Mouse (Mus musculus) limb, embryonic 15.5 days (tissue): ENCODE results near the gene Znrf3. TPM values are rescaled to one million over a fixed set of nuclear protein-coding genes. Genes with fewer than 3 reads are reported as not detected.

Experiments used
- ATAC-seq: fragments of 200-750 bp; cut with Nextera tagmentation; 2 replicates; pipeline ENCODE4 v1.8.0; 2017; ENCODE audit warnings: low read depth, moderate TSS enrichment; ENCODE audit not compliant: insufficient number of reproducible peaks, low FRiP score, low TSS enrichment
- H3K27ac ChIP-seq: fragments of 300-500 bp; sonication (generic); 2 replicates; pipeline ENCODE4 v1.5.1; 2015; ENCODE audit warnings: moderate library complexity, mild to moderate bottlenecking, inconsistent platforms
- H3K27me3 ChIP-seq: fragments of 300-500 bp; sonication (generic); 2 replicates; pipeline ENCODE4 v1.6.1; 2015; ENCODE audit warnings: inconsistent platforms
- H3K36me3 ChIP-seq: fragments of 300-500 bp; sonication (generic); 2 replicates; pipeline ENCODE4 v1.6.1; 2015; ENCODE audit warnings: inconsistent platforms
- H3K4me1 ChIP-seq: fragments of 300-500 bp; sonication (generic); 2 replicates; pipeline ENCODE4 v1.6.1; 2015; ENCODE audit warnings: inconsistent platforms
- H3K4me2 ChIP-seq: fragments of 300-500 bp; sonication (generic); 2 replicates; pipeline ENCODE4 v1.6.1; 2015; ENCODE audit warnings: mild to moderate bottlenecking, inconsistent platforms
- H3K4me3 ChIP-seq: fragments of 300-500 bp; sonication (generic); 2 replicates; pipeline ENCODE4 v1.5.1; 2015; ENCODE audit warnings: mild to moderate bottlenecking, inconsistent platforms
- H3K9ac ChIP-seq: fragments of 300-500 bp; sonication (generic); 2 replicates; pipeline ENCODE4 v1.6.1; 2015; ENCODE audit warnings: inconsistent platforms
- H3K9me3 ChIP-seq: fragments of 300-500 bp; sonication (generic); 2 replicates; pipeline ENCODE4 v1.6.1; 2016; ENCODE audit warnings: inconsistent platforms
- WGBS: fragments of 180-500 bp; shearing (Covaris S2); methylation state at CpG from one replicate; pipeline ENCODE4 v1.1.7; 2015; 5-methylcytosine and 5-hydroxymethylcytosine counted together
- polyA plus RNA-seq: library from polyadenylated mRNA; unstranded; fragments of >200 nt; fragmentation: Nextera tagmentation; extraction: Ambion mirVana; gene quantifications from 2 replicates; pipeline ENCODE4 v1.2.1, GENCODE M21; 2015

Gene Znrf3
- polyA plus RNA-seq, 1 experiment from 2014 or later: 16.2 TPM

- H3K9ac ChIP-seq: no peak overlapping the region
- no peaks in the 10 kb centered on the region for H3K27me3 ChIP-seq
- no peak overlapping the region for H3K4me3 ChIP-seq
- no peaks in the 10 kb centered on the region for H3K9me3 ChIP-seq
- no peak overlapping the region for H3K4me2 ChIP-seq
- no peaks in the 10 kb centered on the region for H3K36me3 ChIP-seq
- WGBS: 77% methylated on average over 1 of the region's 1 CpGs
- H3K4me1 ChIP-seq: no peaks in the 10 kb centered on the region
- H3K27ac ChIP-seq: no peak overlapping the region
- ATAC-seq: no peak
Observed at GRCm38 (mm10) chr11:5327693-5328092, 117.0 kb downstream of the Znrf3 start.

DNA sequence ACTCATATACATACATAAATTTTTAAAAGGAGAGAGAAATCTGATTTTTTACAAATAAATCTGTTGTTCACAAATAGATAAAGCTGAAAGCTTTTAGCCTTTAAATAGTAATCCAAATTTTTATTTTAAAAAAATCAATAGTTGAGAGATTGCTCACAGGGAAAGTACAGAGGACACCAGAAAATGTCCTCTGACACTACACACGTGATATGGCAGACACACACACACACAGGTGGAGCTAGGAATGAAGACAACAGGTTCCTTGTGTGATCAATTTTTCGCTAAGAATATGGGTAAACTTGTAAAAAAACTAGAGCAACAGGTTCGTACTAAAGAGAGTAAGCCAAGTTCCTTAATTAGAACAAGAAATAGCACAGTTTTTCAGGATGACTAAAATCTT is 118.4 kb downstream of the Znrf3 start:
- no peak overlapping the region for H3K4me3 ChIP-seq
- no peak overlapping the region for H3K4me2 ChIP-seq
- ATAC-seq: no peak
- no peaks in the 10 kb centered on the region for H3K36me3 ChIP-seq
- no peaks in the 10 kb centered on the region for H3K9me3 ChIP-seq
- no peak overlapping the region for H3K9ac ChIP-seq
- 80% methylated on average over 3 of the region's 3 CpGs for WGBS
- H3K27ac ChIP-seq: no peak overlapping the region
- H3K4me1 ChIP-seq: no peaks in the 10 kb centered on the region
- H3K27me3 ChIP-seq: no peaks in the 10 kb centered on the region

DNA sequence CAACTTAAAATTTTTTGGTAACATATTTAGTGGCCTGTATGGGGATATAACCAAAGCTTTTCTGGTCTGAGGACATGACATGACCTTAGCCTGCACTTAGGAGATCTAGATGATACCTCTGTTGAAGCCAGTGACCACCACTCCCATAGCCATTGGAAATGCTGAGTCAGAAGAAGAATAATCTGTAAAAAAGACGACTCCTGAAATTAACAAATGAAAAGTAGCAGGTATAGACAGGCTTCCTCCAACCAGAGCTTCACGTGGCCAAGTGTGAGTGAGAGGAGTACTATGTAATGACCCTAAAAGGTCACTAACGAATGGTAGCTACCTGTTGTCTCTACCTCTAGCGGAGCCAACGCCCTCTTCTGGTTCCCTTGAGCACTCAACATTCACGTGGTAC is 119.4 kb downstream of the Znrf3 start:
- Histone ChIP-seq H3K36me3 (no peaks in the 10 kb centered on the region), H3K4me3 (no peak overlapping the region), H3K27ac (no peak overlapping the region), H3K4me1 (no peaks in the 10 kb centered on the region), H3K9me3 (no peaks in the 10 kb centered on the region), H3K9ac (no peak overlapping the region), H3K27me3 (no peaks in the 10 kb centered on the region), H3K4me2 (no peak overlapping the region)
- ATAC-seq: no peak
- WGBS: 92% methylated on average over 6 of the region's 6 CpGs

DNA sequence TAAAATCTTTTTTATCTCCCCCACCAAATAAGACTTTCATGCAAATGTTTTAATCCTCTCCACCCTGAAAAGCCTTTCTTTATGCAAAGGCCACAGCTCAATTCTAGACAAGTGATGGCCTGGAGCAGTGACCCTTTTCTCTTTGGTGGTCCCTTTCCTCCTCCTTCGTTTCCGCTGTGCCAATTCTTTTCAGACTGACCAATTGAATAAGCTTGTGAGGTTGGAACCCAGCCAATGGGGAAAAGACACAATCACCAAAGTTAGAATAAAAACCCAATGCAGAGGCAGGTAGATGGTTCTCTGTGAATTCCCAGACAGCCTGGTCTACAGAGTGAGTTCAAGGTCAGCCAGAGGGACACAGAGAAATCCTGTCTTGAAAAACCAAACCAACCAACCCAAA is 120.4 kb downstream of the Znrf3 start:
- 62% methylated on average over 2 of the region's 2 CpGs for WGBS
- Histone ChIP-seq H3K4me2 (no peak overlapping the region), H3K9me3 (no peaks in the 10 kb centered on the region), H3K27ac (no peak overlapping the region), H3K27me3 (no peaks in the 10 kb centered on the region), H3K4me3 (no peak overlapping the region), H3K4me1 (peaks cover under 1% of the 10 kb centered on the region; the same call in 1 of the 2 replicates), H3K9ac (no peak overlapping the region), H3K36me3 (no peaks in the 10 kb centered on the region)
- no peak for ATAC-seq

DNA sequence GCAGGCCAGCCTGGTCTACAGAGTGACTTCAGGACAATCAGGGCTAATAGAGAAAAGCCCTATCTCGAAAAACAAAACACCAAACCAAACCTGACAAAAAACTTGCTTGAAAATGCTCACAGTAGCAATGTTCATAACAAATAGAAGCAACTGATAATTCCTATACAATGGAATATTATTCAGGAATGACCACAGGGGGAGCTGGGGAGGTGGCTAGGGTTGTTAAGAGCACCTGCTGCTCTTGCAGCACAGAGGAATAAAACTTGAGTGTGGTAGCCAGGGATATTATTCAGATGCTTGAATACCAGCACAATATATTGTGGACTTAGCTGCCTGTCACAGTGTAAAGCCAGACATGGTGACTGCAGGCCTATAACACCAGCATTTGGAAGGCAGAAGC is 123.0 kb downstream of the Znrf3 start:
- Histone ChIP-seq H3K4me1 (peaks cover 17% of the 10 kb centered on the region), H3K36me3 (no peaks in the 10 kb centered on the region), H3K9ac (no peak overlapping the region), H3K4me3 (no peak overlapping the region), H3K4me2 (no peak overlapping the region), H3K27me3 (no peaks in the 10 kb centered on the region), H3K9me3 (no peaks in the 10 kb centered on the region), H3K27ac (no peak overlapping the region)
- no peak for ATAC-seq
- WGBS: 94% methylated on average over 1 of the region's 1 CpGs

- Histone ChIP-seq H3K27me3 (no peaks in the 10 kb centered on the region), H3K36me3 (no peaks in the 10 kb centered on the region), H3K4me2 (no peak overlapping the region), H3K9ac (no peak overlapping the region), H3K4me1 (peaks cover 28% of the 10 kb centered on the region), H3K4me3 (no peak overlapping the region), H3K9me3 (no peaks in the 10 kb centered on the region), H3K27ac (no peak overlapping the region; the same call in 1 of the 2 replicates)
- ATAC-seq: no peak
- 40% methylated on average over 2 of the region's 2 CpGs for WGBS
Observed at GRCm38 (mm10) chr11:5318976-5319375, 125.7 kb downstream of the Znrf3 start.

GRCm38 (mm10) chr11:5318035-5318775 is 126.4 kb downstream of the Znrf3 start:
- ATAC-seq: 0 out of 2 replicates have a peak, but pooled peaks have one; percentile 30
- H3K27ac ChIP-seq: peak overlapping the region; percentile 43

DNA sequence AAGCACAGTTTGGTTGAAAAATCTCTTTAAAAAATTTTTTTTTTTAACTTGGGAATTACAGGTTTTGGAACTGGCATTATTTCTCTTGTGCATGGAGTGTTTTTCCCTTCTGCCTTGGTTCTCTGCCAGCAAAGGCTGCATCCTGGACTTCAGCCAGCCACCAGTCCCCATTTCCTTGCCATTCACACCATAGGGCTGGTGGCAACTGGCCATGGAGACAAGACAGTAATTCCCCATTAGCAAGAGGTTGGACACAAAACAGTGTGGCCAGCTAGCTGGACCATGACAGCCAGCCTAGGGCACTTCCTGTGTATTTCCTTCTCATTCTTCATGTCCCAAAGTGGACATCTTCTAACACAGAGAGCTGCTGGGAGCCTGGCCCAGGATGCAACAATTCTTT is 129.9 kb downstream of the Znrf3 start:
- H3K4me1 ChIP-seq: peaks cover 36% of the 10 kb centered on the region
- no peak for ATAC-seq
- H3K36me3 ChIP-seq: no peaks in the 10 kb centered on the region
- H3K9ac ChIP-seq: no peak overlapping the region
- H3K9me3 ChIP-seq: no peaks in the 10 kb centered on the region
- H3K27me3 ChIP-seq: no peaks in the 10 kb centered on the region
- peak overlapping the region; percentile 73 for H3K27ac ChIP-seq
- H3K4me2 ChIP-seq: no peak overlapping the region
- no peak overlapping the region for H3K4me3 ChIP-seq

More at GRCm38 (mm10) chr11:5318035-5318775, 126.4 kb downstream of the Znrf3 start:
- Histone ChIP-seq H3K36me3 (no peaks in the 10 kb centered on the region), H3K9ac (no peak overlapping the region), H3K4me1 (peaks cover 35% of the 10 kb centered on the region), H3K4me3 (no peak overlapping the region), H3K27me3 (no peaks in the 10 kb centered on the region), H3K9me3 (no peaks in the 10 kb centered on the region), H3K4me2 (no peak overlapping the region)
- WGBS: 26% methylated on average over 8 of the region's 8 CpGs

- H3K27me3 ChIP-seq: no peaks in the 10 kb centered on the region
- no peak overlapping the region for H3K4me2 ChIP-seq
- peaks cover 36% of the 10 kb centered on the region for H3K4me1 ChIP-seq
- no peaks in the 10 kb centered on the region for H3K36me3 ChIP-seq
- no peaks in the 10 kb centered on the region for H3K9me3 ChIP-seq
- H3K9ac ChIP-seq: no peak overlapping the region
- 10% methylated on average over 3 of the region's 3 CpGs for WGBS
- H3K4me3 ChIP-seq: no peak overlapping the region
- ATAC-seq: no peak
- peak overlapping the region; percentile 73 for H3K27ac ChIP-seq
Observed at GRCm38 (mm10) chr11:5314330-5314741, 130.3 kb downstream of the Znrf3 start.

- H3K4me2 ChIP-seq: no peak overlapping the region
- no peak overlapping the region for H3K27ac ChIP-seq
- H3K36me3 ChIP-seq: no peaks in the 10 kb centered on the region
- no peaks in the 10 kb centered on the region for H3K9me3 ChIP-seq
- WGBS: 87% methylated on average over 13 of the region's 13 CpGs
- H3K4me3 ChIP-seq: no peak overlapping the region
- H3K27me3 ChIP-seq: no peaks in the 10 kb centered on the region
- ATAC-seq: no peak
- no peak overlapping the region for H3K9ac ChIP-seq
- H3K4me1 ChIP-seq: no peaks in the 10 kb centered on the region
Observed at GRCm38 (mm10) chr11:5307024-5307905, 137.4 kb downstream of the Znrf3 start.

DNA sequence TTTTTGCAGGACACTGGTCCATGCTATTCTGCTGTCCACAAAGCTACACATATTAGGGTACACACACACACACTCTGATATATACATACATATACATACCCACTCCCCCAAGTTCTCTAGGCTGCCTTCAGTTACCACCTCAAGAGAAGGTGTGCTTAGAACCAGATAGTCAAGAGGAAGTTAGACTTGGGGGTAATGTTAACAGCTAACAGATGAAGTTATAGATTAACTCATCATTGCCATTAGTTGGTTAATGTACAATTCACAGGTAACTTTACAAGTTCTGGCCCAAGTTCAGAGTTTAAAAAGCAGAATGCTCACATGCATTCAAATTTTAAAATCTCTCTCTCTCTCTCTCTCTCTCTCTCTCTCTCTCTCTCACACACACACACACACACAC is 138.6 kb downstream of the Znrf3 start:
- H3K9me3 ChIP-seq: no peaks in the 10 kb centered on the region
- no peak overlapping the region for H3K9ac ChIP-seq
- H3K4me3 ChIP-seq: no peak overlapping the region
- no peaks in the 10 kb centered on the region for H3K27me3 ChIP-seq
- no peaks in the 10 kb centered on the region for H3K36me3 ChIP-seq
- no peak overlapping the region for H3K4me2 ChIP-seq
- no peak for ATAC-seq
- no peaks in the 10 kb centered on the region for H3K4me1 ChIP-seq
- no peak overlapping the region for H3K27ac ChIP-seq

- Histone ChIP-seq H3K9me3 (no peaks in the 10 kb centered on the region), H3K9ac (no peak overlapping the region), H3K27ac (no peak overlapping the region), H3K4me3 (no peak overlapping the region), H3K27me3 (no peaks in the 10 kb centered on the region), H3K4me1 (no peaks in the 10 kb centered on the region), H3K4me2 (no peak overlapping the region), H3K36me3 (no peaks in the 10 kb centered on the region)
- ATAC-seq: no peak
Observed at GRCm38 (mm10) chr11:5304526-5304925, 140.1 kb downstream of the Znrf3 start.
